Mouse (Mus musculus) hindbrain, embryonic 16.5 days (tissue): ENCODE measurements around the gene Hrct1. TPM values are rescaled to one million over a fixed set of nuclear protein-coding genes. Genes with fewer than 3 reads are reported as not detected.

Experiments used
- ATAC-seq: fragments of 200-750 bp; cut with Nextera tagmentation; 2 replicates; pipeline ENCODE4 v1.8.0; 2017; ENCODE audit warnings: moderate TSS enrichment, moderate library complexity
- H3K27ac ChIP-seq: fragments of 300-500 bp; sonication (generic); 2 replicates; pipeline ENCODE4 v1.5.1; 2014; ENCODE audit warnings: low read depth, mild to moderate bottlenecking, control low read depth, low read length, moderate library complexity
- H3K27me3 ChIP-seq: fragments of 300-500 bp; sonication (generic); replicated peaks from 2 replicates; pipeline ENCODE4 v1.6.1; 2014; ENCODE audit warnings: low read length; ENCODE audit not compliant: control insufficient read depth, insufficient read depth
- H3K36me3 ChIP-seq: fragments of 300-500 bp; sonication (generic); 2 replicates; pipeline ENCODE4 v1.6.1; 2014; ENCODE audit warnings: mild to moderate bottlenecking, low read length, moderate library complexity, mixed read lengths; ENCODE audit not compliant: control insufficient read depth, insufficient read depth
- H3K4me1 ChIP-seq: fragments of 300-500 bp; sonication (generic); 2 replicates; pipeline ENCODE4 v1.6.1; 2014; ENCODE audit warnings: low read depth, low read length; ENCODE audit not compliant: control insufficient read depth, insufficient read depth
- H3K4me2 ChIP-seq: fragments of 300-500 bp; sonication (generic); 2 replicates; pipeline ENCODE4 v1.6.1; 2014; ENCODE audit warnings: mild to moderate bottlenecking, low read length, control low read depth, moderate library complexity
- H3K4me3 ChIP-seq: fragments of 300-500 bp; sonication (generic); 2 replicates; pipeline ENCODE4 v1.5.1; 2014; ENCODE audit warnings: mild to moderate bottlenecking, low read length, control low read depth, moderate library complexity
- H3K9ac ChIP-seq: fragments of 300-500 bp; sonication (generic); 2 replicates; pipeline ENCODE4 v1.6.1; 2014; ENCODE audit warnings: low read depth, mild to moderate bottlenecking, control low read depth, low read length, moderate library complexity
- H3K9me3 ChIP-seq: fragments of 300-500 bp; sonication (generic); 2 replicates; pipeline ENCODE4 v1.6.1; 2014; ENCODE audit warnings: mild to moderate bottlenecking, low read length, moderate library complexity; ENCODE audit not compliant: control insufficient read depth
- WGBS: fragments of 180-500 bp; shearing (Covaris S2); extraction: QIAGEN DNeasy Blood & Tissue Kit; methylation state at CpG from one replicate; pipeline ENCODE4 v1.1.7; 2014; 5-methylcytosine and 5-hydroxymethylcytosine counted together
- polyA plus RNA-seq: library from polyadenylated mRNA; unstranded; fragments of >200 nt; fragmentation: Nextera tagmentation; extraction: Ambion mirVana; gene quantifications from 2 replicates; pipeline ENCODE4 v1.2.1, GENCODE M21; 2015

Gene Hrct1
- polyA plus RNA-seq, 1 experiment from 2014 or later = 0.75 TPM

DNA sequence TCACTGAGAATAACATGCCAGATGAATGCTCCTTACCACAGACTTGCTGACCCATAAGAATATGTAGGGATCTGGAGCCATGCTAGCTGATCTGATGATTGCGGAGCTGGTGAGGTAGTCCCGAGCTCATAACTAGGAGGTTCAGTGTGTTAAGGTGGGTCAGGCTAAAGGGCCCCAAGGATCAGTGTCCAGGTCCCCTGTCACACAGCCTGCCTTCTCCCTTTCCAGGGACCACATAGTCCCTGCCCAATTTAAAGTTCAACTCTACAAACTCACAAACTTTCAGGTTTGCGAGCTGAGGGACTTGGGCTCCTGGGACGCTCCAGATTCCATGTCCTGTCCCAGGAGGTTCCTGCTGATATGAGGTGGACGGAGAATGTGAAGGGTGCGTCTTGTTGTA, 26.3 kb upstream of the Hrct1 start, which contains the start of gene Olfr70:
Gene Olfr70, minus strand, starts transcription at position 101 of the 400 bp plus-strand sequence.
- WGBS = 94% methylated on average over 6 of the region's 6 CpGs
- H3K4me3 ChIP-seq = no peak within 1 kb of the TSS
- no peaks in the 10 kb centered on the region; the same call in 1 of the 2 replicates for H3K27me3 ChIP-seq
- H3K36me3 ChIP-seq = no peaks in the 10 kb centered on the region
- no peaks in the 10 kb centered on the region for H3K9me3 ChIP-seq
- no peaks in the 10 kb centered on the region for H3K4me1 ChIP-seq
- no peak within 1 kb of the TSS for H3K27ac ChIP-seq
- no peak within 1 kb of the TSS for H3K9ac ChIP-seq
- no peak within 1 kb of the TSS for H3K4me2 ChIP-seq
- no peak for ATAC-seq

DNA sequence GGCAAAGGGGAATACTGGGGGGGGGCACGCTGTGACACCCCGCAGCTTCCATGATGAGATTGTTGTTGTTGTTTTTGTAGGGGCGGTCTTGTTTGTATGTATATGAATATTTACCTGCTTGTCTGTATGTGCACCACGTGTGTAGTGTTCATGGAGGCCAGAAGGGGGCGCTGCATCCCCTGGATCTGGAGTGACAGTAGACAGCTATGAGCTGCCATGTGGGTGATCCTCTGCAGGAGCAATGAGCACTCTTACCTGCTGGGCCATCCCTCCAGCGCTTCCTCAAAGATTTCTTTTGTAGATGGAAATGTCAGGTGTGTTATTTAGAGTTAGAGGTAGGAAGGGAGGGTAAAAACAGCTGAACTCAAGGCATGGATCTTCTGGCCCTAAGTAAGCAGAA, 23.5 kb upstream of the Hrct1 start:
- H3K4me1 ChIP-seq = no peaks in the 10 kb centered on the region
- H3K4me2 ChIP-seq = no peak overlapping the region
- 86% methylated on average over 6 of the region's 6 CpGs for WGBS
- H3K9me3 ChIP-seq = no peaks in the 10 kb centered on the region
- H3K36me3 ChIP-seq = no peaks in the 10 kb centered on the region
- H3K27me3 ChIP-seq = no peaks in the 10 kb centered on the region; the same call in 1 of the 2 replicates
- no peak overlapping the region for H3K9ac ChIP-seq
- no peak overlapping the region for H3K27ac ChIP-seq
- no peak overlapping the region for H3K4me3 ChIP-seq
- ATAC-seq = no peak

GRCm38 (mm10) chr4:43703851-43704250, 23.1 kb upstream of the Hrct1 start:
- no peak overlapping the region for H3K9ac ChIP-seq
- no peaks in the 10 kb centered on the region for H3K36me3 ChIP-seq
- no peak for ATAC-seq
- no peak overlapping the region for H3K4me2 ChIP-seq
- H3K27me3 ChIP-seq = no peaks in the 10 kb centered on the region; the same call in 1 of the 2 replicates
- H3K27ac ChIP-seq = no peak overlapping the region
- 58% methylated on average over 8 of the region's 8 CpGs for WGBS
- no peaks in the 10 kb centered on the region for H3K9me3 ChIP-seq
- H3K4me1 ChIP-seq = no peaks in the 10 kb centered on the region
- H3K4me3 ChIP-seq = no peak overlapping the region

GRCm38 (mm10) chr4:43705991-43706390, 21.0 kb upstream of the Hrct1 start:
- H3K4me1 ChIP-seq = no peaks in the 10 kb centered on the region
- 81% methylated on average over 13 of the region's 13 CpGs for WGBS

DNA sequence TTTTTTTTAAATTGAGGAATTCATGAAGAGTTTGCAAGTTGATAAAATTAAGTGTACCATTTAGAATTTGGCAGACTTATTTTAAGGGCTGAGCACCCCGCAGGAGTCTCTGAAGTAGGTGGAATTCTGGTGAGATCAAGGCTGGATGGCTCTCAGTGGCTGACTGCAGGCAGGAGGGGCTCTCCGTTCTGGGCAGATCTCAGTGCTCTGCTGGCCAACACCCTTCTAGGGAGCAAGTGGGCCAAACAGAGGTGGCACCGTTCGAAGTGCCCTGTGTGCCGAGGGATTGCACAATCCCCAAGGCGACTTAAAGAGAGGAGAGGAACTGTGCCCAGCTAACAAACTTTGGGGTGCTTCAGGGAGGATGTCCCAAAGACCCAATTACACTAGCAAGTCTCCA, 17.1 kb upstream of the Hrct1 start, which contains the start of gene Olfr71:
Gene Olfr71, minus strand, starts transcription at position 387 of the 400 bp plus-strand sequence.
- Histone ChIP-seq H3K27ac (no peak within 1 kb of the TSS), H3K36me3 (no peaks in the 10 kb centered on the region), H3K9me3 (no peaks in the 10 kb centered on the region), H3K9ac (no peak within 1 kb of the TSS), H3K4me2 (no peak within 1 kb of the TSS), H3K27me3 (no peaks in the 10 kb centered on the region; the same call in 1 of the 2 replicates), H3K4me3 (no peak within 1 kb of the TSS), H3K4me1 (peaks cover 3% of the 10 kb centered on the region; the same call in 1 of the 2 replicates)
- no peak for ATAC-seq
- 82% methylated on average over 6 of the region's 6 CpGs for WGBS

More at GRCm38 (mm10) chr4:43705991-43706390, 21.0 kb upstream of the Hrct1 start:
- no peak overlapping the region for H3K4me3 ChIP-seq
- no peak overlapping the region for H3K4me2 ChIP-seq
- H3K27ac ChIP-seq = no peak overlapping the region
- no peak overlapping the region for H3K9ac ChIP-seq
- H3K27me3 ChIP-seq = no peaks in the 10 kb centered on the region; the same call in 1 of the 2 replicates
- H3K36me3 ChIP-seq = no peaks in the 10 kb centered on the region
- H3K9me3 ChIP-seq = no peaks in the 10 kb centered on the region
- no peak for ATAC-seq

GRCm38 (mm10) chr4:43711821-43712220, 15.2 kb upstream of the Hrct1 start:
- H3K4me1 ChIP-seq = peaks cover 3% of the 10 kb centered on the region; the same call in 1 of the 2 replicates
- H3K27ac ChIP-seq = no peak overlapping the region
- no peaks in the 10 kb centered on the region for H3K27me3 ChIP-seq
- no peaks in the 10 kb centered on the region for H3K36me3 ChIP-seq
- H3K4me3 ChIP-seq = no peak overlapping the region
- ATAC-seq = no peak
- WGBS = 4% methylated on average over 2 of the region's 2 CpGs
- no peaks in the 10 kb centered on the region for H3K9me3 ChIP-seq
- H3K4me2 ChIP-seq = no peak overlapping the region
- no peak overlapping the region for H3K9ac ChIP-seq

- Histone ChIP-seq H3K27ac (no peak overlapping the region), H3K27me3 (no peaks in the 10 kb centered on the region), H3K9me3 (no peaks in the 10 kb centered on the region), H3K9ac (no peak overlapping the region; the same call in 1 of the 2 replicates), H3K36me3 (no peaks in the 10 kb centered on the region), H3K4me2 (no peak overlapping the region), H3K4me3 (no peak overlapping the region), H3K4me1 (peaks cover 3% of the 10 kb centered on the region; the same call in 1 of the 2 replicates)
- no peak for ATAC-seq
- 33% methylated on average over 7 of the region's 7 CpGs for WGBS
Observed at GRCm38 (mm10) chr4:43713652-43714219, 13.3 kb upstream of the Hrct1 start.

- H3K27me3 ChIP-seq = no peaks in the 10 kb centered on the region
- H3K4me1 ChIP-seq = no peaks in the 10 kb centered on the region
- no peaks in the 10 kb centered on the region for H3K9me3 ChIP-seq
- no peak overlapping the region for H3K4me3 ChIP-seq
- H3K9ac ChIP-seq = no peak overlapping the region
- no peak overlapping the region for H3K4me2 ChIP-seq
- ATAC-seq = no peak
- WGBS = 57% methylated on average over 12 of the region's 16 CpGs
- no peaks in the 10 kb centered on the region for H3K36me3 ChIP-seq
- H3K27ac ChIP-seq = no peak overlapping the region
Observed at GRCm38 (mm10) chr4:43720491-43721228, 6.3 kb upstream of the Hrct1 start.

- 84% methylated on average over 4 of the region's 4 CpGs for WGBS
- ATAC-seq = no peak
- H3K9me3 ChIP-seq = no peaks in the 10 kb centered on the region
- no peak overlapping the region for H3K9ac ChIP-seq
- no peak overlapping the region for H3K4me2 ChIP-seq
- no peaks in the 10 kb centered on the region for H3K36me3 ChIP-seq
- H3K27me3 ChIP-seq = no peaks in the 10 kb centered on the region
- no peak overlapping the region for H3K27ac ChIP-seq
- H3K4me1 ChIP-seq = no peaks in the 10 kb centered on the region
- H3K4me3 ChIP-seq = no peak overlapping the region
Observed at GRCm38 (mm10) chr4:43722191-43722590, 4.8 kb upstream of the Hrct1 start.
